Mouse (Mus musculus) lung, adult 2 months (tissue): ENCODE measurements around the gene Mcam. TPM values are rescaled to one million over a fixed set of nuclear protein-coding genes. Genes with fewer than 3 reads are reported as not detected.
"Not testable (repeated sequence)": the region's sequence is repeated elsewhere in the genome, so short reads cannot be mapped to it uniquely, and the experiment has no call there.

Experiments used
- DNase-seq: peaks from one replicate; pipeline ENCODE4 v3.0.0; 2022
- H3K4me1 ChIP-seq: fragments of 200-500 bp; 2 replicates; pipeline ENCODE4 v1.6.1; 2011; ENCODE audit warnings: low read length; ENCODE audit not compliant: control insufficient read depth, insufficient read depth
- H3K4me3 ChIP-seq: fragments of 200-500 bp; replicated peaks from 2 replicates; pipeline ENCODE3; 2011; ENCODE audit warnings: low read depth, mild to moderate bottlenecking, control low read depth, low read length; ENCODE audit errors: extremely low read depth
- CTCF ChIP-seq: fragments of 200-500 bp; IDR thresholded peaks from 2 replicates; pipeline ENCODE4 v1.5.1; 2011; ENCODE audit warnings: mild to moderate bottlenecking, low read length, control low read depth; ENCODE audit not compliant: insufficient read depth
- POLR2A ChIP-seq: fragments of 200-500 bp; IDR thresholded peaks from 2 replicates; pipeline ENCODE4 v1.6.1; 2011; ENCODE audit warnings: low read depth, mild to moderate bottlenecking, control low read depth, low read length, borderline replicate concordance; ENCODE audit errors: extremely low read depth
- WGBS: fragments of 180-500 bp; shearing (Covaris S2); methylation state at CpG from one replicate; pipeline ENCODE4 v1.1.7; 2018; 5-methylcytosine and 5-hydroxymethylcytosine counted together
- polyA plus RNA-seq: library from polyadenylated mRNA; depleted of rRNA; stranded (reverse); fragments of >200 nt; gene quantifications from 2 replicates; pipeline ENCODE4 v1.2.3, GENCODE M21; 2012

The Mcam gene
- polyA plus RNA-seq, 1 experiment: 209 TPM

- no peak for DNase-seq
- TF ChIP-seq CTCF: no peak
- TF ChIP-seq POLR2A: no peak
- WGBS: 70% methylated on average over 31 of the region's 31 CpGs
- Histone ChIP-seq H3K4me3 (no peak overlapping the region), H3K4me1 (peaks cover 20% of the 10 kb centered on the region)
Observed at GRCm38 (mm10) chr9:44108269-44109055, 25.8 kb upstream of the Mcam start.

- DNase-seq: peak; percentile 75
- peaks cover 20% of the 10 kb centered on the region for H3K4me1 ChIP-seq
- no peak for TF ChIP-seq POLR2A
- peak; percentile 79 for TF ChIP-seq CTCF
- WGBS: 12% methylated on average over 9 of the region's 9 CpGs
- H3K4me3 ChIP-seq: no peak overlapping the region
Observed at GRCm38 (mm10) chr9:44109360-44110095, 24.7 kb upstream of the Mcam start.

- DNase-seq, H3K4me3 ChIP-seq: not testable (repeated sequence)
- peaks cover 18% of the 10 kb centered on the region for H3K4me1 ChIP-seq
- WGBS: 50% methylated on average over 10 of the region's 12 CpGs
Observed at GRCm38 (mm10) chr9:44111909-44112308, 22.4 kb upstream of the Mcam start.

- TF ChIP-seq POLR2A (peak; percentile 52; the same call in 1 of the 2 replicates), CTCF (no peak)
- DNase-seq: peak; percentile 92
- under 1% methylated on average over 48 of the region's 51 CpGs for WGBS
Observed at GRCm38 (mm10) chr9:44113105-44113789, 21.0 kb upstream of the Mcam start, which contains the start of the genes Gm49380 and Rnf26. Gene Gm49380, minus strand, starts transcription at chr9:44113500. Gene Rnf26, minus strand, starts transcription at chr9:44113517.

GRCm38 (mm10) chr9:44114453-44114852, 19.8 kb upstream of the Mcam start:
- no peak for DNase-seq
- TF ChIP-seq POLR2A (no peak), CTCF (no peak)
- 42% methylated on average over 2 of the region's 2 CpGs for WGBS
- Histone ChIP-seq H3K4me1 (peaks cover 5% of the 10 kb centered on the region), H3K4me3 (no peak overlapping the region)

More at GRCm38 (mm10) chr9:44113105-44113789, 21.0 kb upstream of the Mcam start, which contains the start of the genes Gm49380 and Rnf26:
- H3K4me1 ChIP-seq: peaks cover 12% of the 10 kb centered on the region
- H3K4me3 ChIP-seq: peak within 1 kb of the TSS; percentile 65

GRCm38 (mm10) chr9:44115599-44115998, 18.7 kb upstream of the Mcam start:
- TF ChIP-seq CTCF: no peak
- no peak for TF ChIP-seq POLR2A
- H3K4me1 ChIP-seq: no peaks in the 10 kb centered on the region
- DNase-seq: no peak
- H3K4me3 ChIP-seq: no peak overlapping the region
- WGBS: 85% methylated on average over 9 of the region's 9 CpGs

- no peaks in the 10 kb centered on the region for H3K4me1 ChIP-seq
- H3K4me3 ChIP-seq: no peak overlapping the region
- TF ChIP-seq POLR2A (no peak), CTCF (no peak)
- WGBS: 92% methylated on average over 4 of the region's 4 CpGs
- DNase-seq: no peak
Observed at GRCm38 (mm10) chr9:44116182-44116581, 18.1 kb upstream of the Mcam start.

- 61% methylated on average over 5 of the region's 5 CpGs for WGBS
- TF ChIP-seq POLR2A (no peak), CTCF (peak; percentile 65)
- no peak for DNase-seq
- no peak overlapping the region for H3K4me3 ChIP-seq
- H3K4me1 ChIP-seq: no peaks in the 10 kb centered on the region
Observed at GRCm38 (mm10) chr9:44119011-44119410, 15.3 kb upstream of the Mcam start.

- WGBS: 57% methylated on average over 8 of the region's 8 CpGs
- DNase-seq: no peak
- peaks cover 1% of the 10 kb centered on the region; the same call in 1 of the 2 replicates for H3K4me1 ChIP-seq
Observed at GRCm38 (mm10) chr9:44119948-44120465, 14.3 kb upstream of the Mcam start.

More at GRCm38 (mm10) chr9:44119948-44120465, 14.3 kb upstream of the Mcam start:
- TF ChIP-seq CTCF (no peak), POLR2A (no peak)
- no peak overlapping the region for H3K4me3 ChIP-seq
